Mouse (Mus musculus) cerebellum, postnatal 14 days (tissue): ENCODE data around the gene Armc2.
"Not testable (repeated sequence)": the region's sequence is repeated elsewhere in the genome, so short reads cannot be mapped to it uniquely, and the experiment has no call there.

Source experiments
- DNase-seq, 2 experiments: peaks; one replicate each; pipeline ENCODE4 v3.0.0; 2021; ENCODE audit warnings: mixed read lengths in 2 of 2

The Armc2 gene

GRCm38 (mm10) chr10:41962725-41963124, 55.5 kb downstream of the Armc2 start:
- DNase-seq = no peak

GRCm38 (mm10) chr10:41959808-41960207, 58.4 kb downstream of the Armc2 start:
- no peak for DNase-seq

- no peak for DNase-seq
These were observed 59.5 kb downstream of the Armc2 start for GRCm38 (mm10) chr10:41958677-41959274.

GRCm38 (mm10) chr10:41957421-41958225, 60.6 kb downstream of the Armc2 start:
- DNase-seq = peak; percentile 33 to 41

GRCm38 (mm10) chr10:41953528-41953864, 64.7 kb downstream of the Armc2 start:
- DNase-seq = no peak

GRCm38 (mm10) chr10:41952850-41953527, 65.3 kb downstream of the Armc2 start:
- DNase-seq = no peak

GRCm38 (mm10) chr10:41952354-41952753, 65.9 kb downstream of the Armc2 start:
- DNase-seq = not testable (repeated sequence)

GRCm38 (mm10) chr10:41939090-41939489, 79.2 kb downstream of the Armc2 start:
- DNase-seq = no peak

GRCm38 (mm10) chr10:41937176-41937575, 81.1 kb downstream of the Armc2 start:
- no peak for DNase-seq

GRCm38 (mm10) chr10:41936100-41936499, 82.1 kb downstream of the Armc2 start:
- peak; percentile 44 to 47 for DNase-seq

GRCm38 (mm10) chr10:41935476-41935829, 82.8 kb downstream of the Armc2 start:
- no peak for DNase-seq

- DNase-seq = peak; percentile 95 to 98
These were observed 83.4 kb downstream of the Armc2 start for GRCm38 (mm10) chr10:41934633-41935475.

GRCm38 (mm10) chr10:41933536-41933935, 84.7 kb downstream of the Armc2 start:
- DNase-seq = peak; percentile 81 to 92

GRCm38 (mm10) chr10:41932943-41933342, 85.3 kb downstream of the Armc2 start:
- DNase-seq = peak in 1 of 2 experiments; percentile 47

- DNase-seq = peak; percentile 86 to 89
These were observed 86.3 kb downstream of the Armc2 start for GRCm38 (mm10) chr10:41931962-41932361.

GRCm38 (mm10) chr10:41930966-41931365, 87.3 kb downstream of the Armc2 start:
- peak in 1 of 2 experiments; percentile 61 for DNase-seq

GRCm38 (mm10) chr10:41926726-41927125, 91.5 kb downstream of the Armc2 start:
- no peak for DNase-seq

GRCm38 (mm10) chr10:41912290-41912994, 105.8 kb downstream of the Armc2 start:
- DNase-seq = no peak

GRCm38 (mm10) chr10:41908899-41909298, 109.3 kb downstream of the Armc2 start:
- peak in 1 of 2 experiments; percentile 24 for DNase-seq

- peak; percentile 56 to 65 for DNase-seq
These were observed 110.3 kb downstream of the Armc2 start for GRCm38 (mm10) chr10:41907950-41908349.

- peak in 1 of 2 experiments; percentile 41 for DNase-seq
These were observed 110.8 kb downstream of the Armc2 start for GRCm38 (mm10) chr10:41907473-41907872.

- DNase-seq = peak; percentile 86 to 89
These were observed 116.4 kb downstream of the Armc2 start for GRCm38 (mm10) chr10:41901864-41902263.
